In genomic region chr2:75773431-75773830, GRCm38 (mm10) we compare ENCODE assay signal across 16 mouse cellular contexts. TPM values are rescaled to one million over a fixed set of nuclear protein-coding genes. Genes with fewer than 3 reads are reported as not detected.
DNase-seq lines count a peak whose midpoint lies in the region; ATAC-seq and TF ChIP-seq lines count a peak whose summit lies in the region.
"Had no signal": no experiment of that assay in that cellular context is flagged by ENCODE, and none has a peak within 500 bp of the region (broad histone marks: within the 10 kb centered on the region; RNA-seq: fewer than 3 reads in every experiment).

No protein-coding gene starts in this region.

- TF ChIP-seq POLR2A in small intestine, adult 2 months (IDR thresholded peaks at IDR 0.05; ENCODE audit: low read depth, low read length): no peak

- H3K9me3 ChIP-seq in kidney, postnatal 0 days (replicated peaks; ENCODE audit: low read length): no peaks in the 10 kb centered on the region
- H3K9me3 ChIP-seq: forebrain, embryonic 13.5 days; heart, embryonic 12.5 days; limb, embryonic 15.5 days had no signal

- H3K4me1 ChIP-seq in kidney, postnatal 0 days (replicated peaks; ENCODE audit: insufficient read depth, low read length): peaks cover 13% of the 10 kb centered on the region
- peaks cover 44% of the 10 kb centered on the region; the same call in 1 of the 2 replicates for H3K4me1 ChIP-seq in small intestine, adult 2 months (ENCODE audit: control insufficient read depth, insufficient read depth, insufficient read length, low read length)

- H3K9ac ChIP-seq in kidney, postnatal 0 days (ENCODE audit: low read depth, low read length): no peak overlapping the region
- H3K9ac ChIP-seq: forebrain, embryonic 13.5 days; limb, embryonic 15.5 days had no signal

- H3K36me3 ChIP-seq in kidney, postnatal 0 days (ENCODE audit: insufficient read depth, low read length): no peaks in the 10 kb centered on the region
- H3K36me3 ChIP-seq in small intestine, adult 2 months (ENCODE audit: control insufficient read depth, insufficient read depth, low read length): no peaks in the 10 kb centered on the region
- H3K36me3 ChIP-seq: heart, embryonic 12.5 days; limb, embryonic 15.5 days had no signal

- no peak overlapping the region for H3K4me3 ChIP-seq in gastrocnemius, adult 2 months
- no peak overlapping the region for H3K4me3 ChIP-seq in kidney, postnatal 0 days (replicated peaks; ENCODE audit: low read depth, low read length)
- no peak overlapping the region for H3K4me3 ChIP-seq in small intestine, adult 2 months (ENCODE audit: low read depth, low read length)
- H3K4me3 ChIP-seq: forebrain, embryonic 13.5 days; heart, embryonic 12.5 days; limb, embryonic 15.5 days had no signal

- ATAC-seq in kidney, postnatal 0 days (replicated peaks; ENCODE audit: low FRiP score, low read depth): no peak
- 0 out of 2 replicates have a peak, but pooled peaks have one; percentile 6 for ATAC-seq in granulocyte monocyte progenitor cell, adult 5-6 weeks (replicated peaks; ENCODE audit: poor library complexity, severe bottlenecking)
- ATAC-seq: forebrain, embryonic 13.5 days had no signal

- no peak overlapping the region for H3K4me2 ChIP-seq in kidney, postnatal 0 days (ENCODE audit: low read length)
- H3K4me2 ChIP-seq: forebrain, embryonic 13.5 days; limb, embryonic 15.5 days had no signal

- no peaks in the 10 kb centered on the region for H3K27me3 ChIP-seq in kidney, postnatal 0 days (ENCODE audit: insufficient read depth, low read length)
- H3K27me3 ChIP-seq in small intestine, adult 2 months (ENCODE audit: control insufficient read depth, insufficient read depth, low read length): no peaks in the 10 kb centered on the region
- H3K27me3 ChIP-seq: CH12.LX; forebrain, embryonic 13.5 days; heart, embryonic 12.5 days; limb, embryonic 15.5 days had no signal

- TF ChIP-seq CTCF in gastrocnemius, adult 2 months (IDR thresholded peaks at IDR 0.05): no peak
- no peak for TF ChIP-seq CTCF in kidney, postnatal 0 days (IDR thresholded peaks at IDR 0.05; ENCODE audit: low read depth)
- no peak for TF ChIP-seq CTCF in small intestine, adult 2 months (IDR thresholded peaks at IDR 0.05; ENCODE audit: extremely low read depth, insufficient read length, insufficient replicate concordance, low read depth, low read length)

- no peak for DNase-seq in gastrocnemius, adult 2 months
- DNase-seq in gastrocnemius, postnatal 4 days (ENCODE audit: low spot score in 2 of 2): no peak
- DNase-seq in kidney, postnatal 0 days (ENCODE audit: low spot score): no peak
- DNase-seq in kidney, postnatal 14 days: no peak
- no peak for DNase-seq in retina, embryonic 14.5 days (ENCODE audit: low spot score)
- DNase-seq in spleen, postnatal 10 days (ENCODE audit: low spot score in 2 of 2): no peak
- DNase-seq: adrenal gland, postnatal 14 days; cerebellum, adult 9-10 months; embryo, embryonic 11 days; right cerebral cortex, postnatal 4 days had no signal

- intact Hi-C loops in gastrocnemius, adult 2 months (cut with DNase I): loop anchor here (10.0 kb wide), 1 partner anchor 69 kb away; the partner anchor contains the start of gene Nfe2l2

- peak overlapping the region; percentile 75; the same call in 1 of the 2 replicates for H3K27ac ChIP-seq in gastrocnemius, adult 2 months
- peak overlapping the region; percentile 81 for H3K27ac ChIP-seq in kidney, postnatal 0 days
- peak overlapping the region; percentile 97; the same call in 1 of the 2 replicates for H3K27ac ChIP-seq in small intestine, adult 2 months (ENCODE audit: insufficient read depth, low read depth, low read length)
- H3K27ac ChIP-seq: forebrain, embryonic 13.5 days; limb, embryonic 15.5 days had no signal

- WGBS in kidney, postnatal 0 days: 86% methylated on average over 5 of the region's 5 CpGs
- WGBS in small intestine, adult 2 months: 81% methylated on average over 5 of the region's 5 CpGs

RNA-seq across cellular contexts. Expression of gene Agps, which starts 58.5 kb away (rescaled TPM):
- 10 to 100 TPM; 17.7 to 25.4 TPM for total RNA-seq in gastrocnemius, adult 2 months (2021)
- total RNA-seq in gastrocnemius, postnatal 4 days (2021): 10 to 100 TPM; 39.8 to 43.9 TPM
- polyA plus RNA-seq in kidney, postnatal 0 days (2015; fragmentation: Nextera tagmentation; extraction: Ambion mirVana): 22.7 and 25.6 TPM in 2 replicates
- 164 and 183 TPM in 2 replicates for total RNA-seq in granulocyte monocyte progenitor cell, adult 5-6 weeks (2014; fragmentation: Nextera tagmentation)
- total RNA-seq in granulocyte monocyte progenitor cell, adult 5-6 weeks (2017): 224 and 232 TPM in 2 replicates
- polyA plus RNA-seq in small intestine, adult 2 months (2012; rRNA removed): 2.1 and 3.2 TPM in 2 replicates
